Mouse (Mus musculus) bone marrow macrophage, adult 2 months (primary cell): ENCODE results near the gene Fkbp3.

ENCODE experiments used
- CTCF ChIP-seq: IDR thresholded peaks from 2 replicates; pipeline ENCODE4 v1.5.1; 2012; ENCODE audit warnings: low read depth, mild to moderate bottlenecking, low read length, moderate library complexity
- POLR2A ChIP-seq: IDR thresholded peaks from 2 replicates; pipeline ENCODE4 v1.6.1; 2012; ENCODE audit warnings: mild to moderate bottlenecking, low read depth, low read length, borderline replicate concordance

DNA sequence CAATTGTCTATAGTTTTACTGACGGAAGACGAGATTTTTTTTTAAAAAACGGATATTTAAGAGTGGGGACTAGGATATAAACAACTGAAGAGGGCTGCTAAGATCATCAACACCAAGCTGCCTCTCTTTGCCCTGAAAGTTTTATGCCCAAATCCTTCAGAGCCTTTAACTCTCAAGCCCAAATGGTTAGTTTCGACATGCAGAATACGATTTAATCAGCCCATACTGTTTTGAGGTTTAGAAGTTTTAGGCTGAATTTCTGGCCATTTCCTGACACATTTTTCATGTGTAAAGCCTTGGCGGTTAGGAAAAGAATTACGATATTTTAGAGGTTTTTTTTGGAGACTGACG is 38.0 kb downstream of the Fkbp3 start:
- TF ChIP-seq CTCF (no peak), POLR2A (no peak)
